Mouse (Mus musculus): ENCODE results near the gene Top2a.

The Top2a gene

DNA sequence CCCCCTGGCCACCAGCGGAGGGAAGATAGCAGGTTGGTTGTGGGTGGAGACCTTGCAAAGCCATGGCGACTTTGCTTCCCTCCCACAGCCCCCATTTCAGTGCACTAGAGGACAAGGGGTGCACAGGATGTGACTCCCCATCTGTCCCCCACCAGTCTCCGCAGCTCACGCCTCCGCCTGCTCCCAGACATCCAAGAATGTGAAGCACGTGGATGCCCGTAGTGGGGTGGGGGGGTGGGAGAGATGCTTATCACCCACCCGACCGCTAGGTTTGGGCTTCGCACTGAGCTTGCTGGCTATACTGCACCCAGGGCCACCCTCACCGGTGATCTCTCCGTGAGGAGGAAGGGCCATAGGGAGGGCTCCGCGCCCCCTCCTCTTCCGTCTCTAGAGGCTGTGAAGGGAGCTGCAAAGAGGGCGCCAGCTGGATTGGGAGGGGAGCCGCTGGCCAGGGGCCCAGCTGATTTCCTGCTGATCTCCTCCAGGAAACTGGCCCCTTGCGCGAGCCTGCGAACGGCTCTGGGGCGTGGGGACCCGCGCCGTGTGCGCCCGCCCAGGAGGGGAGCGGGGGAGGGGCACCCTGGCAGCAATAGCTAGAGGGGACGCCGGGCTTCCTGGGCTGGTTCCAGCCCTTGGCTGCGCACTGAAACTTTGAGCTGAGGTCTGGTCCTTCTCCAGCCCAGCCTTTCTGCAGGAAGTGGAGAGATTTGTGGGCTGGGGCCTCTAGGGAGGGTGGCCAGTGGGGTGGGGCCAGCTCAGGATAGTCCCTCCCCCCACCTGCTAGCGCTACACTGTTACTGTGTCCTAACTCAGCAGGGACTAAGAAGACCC is 60.6 kb downstream of the Top2a start:
- DNase-seq: peak; percentile 50

DNA sequence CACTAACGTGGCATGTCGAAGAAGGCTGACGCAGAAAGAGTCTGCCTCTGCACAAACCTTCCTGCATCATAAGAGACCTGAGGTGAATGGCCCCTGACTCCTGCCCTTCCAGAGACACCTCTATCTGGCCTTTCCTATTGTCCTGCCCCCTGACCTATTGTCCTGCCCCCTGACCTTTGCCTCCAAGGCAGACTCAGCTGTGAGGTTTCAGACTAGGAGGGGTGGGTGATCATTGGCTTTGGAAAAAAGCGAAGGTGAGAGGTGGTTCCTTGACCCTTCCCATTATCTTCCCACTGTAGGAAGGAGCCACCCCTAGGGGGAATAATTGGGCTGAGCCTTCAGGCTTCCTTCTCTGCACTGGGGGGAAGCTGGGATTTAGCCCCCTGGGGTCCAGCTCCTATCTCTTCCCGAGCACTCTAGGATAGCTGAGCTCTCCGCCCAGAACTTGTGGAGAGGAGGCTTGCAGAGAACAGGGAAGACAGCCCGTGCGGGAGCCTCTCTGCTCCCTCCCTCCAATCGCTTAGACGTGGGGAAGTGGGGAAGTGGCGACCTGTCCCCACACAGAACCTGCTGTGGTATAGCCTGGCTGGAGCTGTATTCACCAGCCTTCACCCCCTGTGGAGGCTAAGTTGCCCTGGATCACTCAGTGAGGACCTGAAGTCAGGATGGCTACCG is 61.4 kb downstream of the Top2a start:
- no peak for DNase-seq

DNA sequence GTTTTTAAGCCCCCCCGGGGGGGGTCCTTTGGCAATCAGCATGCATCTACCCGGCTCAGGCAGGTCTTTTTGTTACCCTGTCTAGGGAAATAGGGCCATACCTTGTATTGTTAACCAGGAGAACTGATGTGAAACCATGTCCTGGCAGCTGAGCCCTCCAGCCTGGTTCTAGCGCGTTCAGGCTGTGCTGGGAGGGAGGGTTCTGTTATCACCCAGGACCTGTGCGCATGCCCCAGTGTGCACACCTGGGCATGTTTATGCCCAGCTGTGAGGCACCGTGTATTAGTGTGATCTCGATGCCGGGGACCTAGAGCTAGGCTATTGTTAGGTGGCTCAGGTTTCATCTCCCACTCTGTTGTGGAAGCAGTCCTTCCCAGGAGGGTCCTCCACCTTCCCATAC is 62.2 kb downstream of the Top2a start:
- no peak for DNase-seq

DNA sequence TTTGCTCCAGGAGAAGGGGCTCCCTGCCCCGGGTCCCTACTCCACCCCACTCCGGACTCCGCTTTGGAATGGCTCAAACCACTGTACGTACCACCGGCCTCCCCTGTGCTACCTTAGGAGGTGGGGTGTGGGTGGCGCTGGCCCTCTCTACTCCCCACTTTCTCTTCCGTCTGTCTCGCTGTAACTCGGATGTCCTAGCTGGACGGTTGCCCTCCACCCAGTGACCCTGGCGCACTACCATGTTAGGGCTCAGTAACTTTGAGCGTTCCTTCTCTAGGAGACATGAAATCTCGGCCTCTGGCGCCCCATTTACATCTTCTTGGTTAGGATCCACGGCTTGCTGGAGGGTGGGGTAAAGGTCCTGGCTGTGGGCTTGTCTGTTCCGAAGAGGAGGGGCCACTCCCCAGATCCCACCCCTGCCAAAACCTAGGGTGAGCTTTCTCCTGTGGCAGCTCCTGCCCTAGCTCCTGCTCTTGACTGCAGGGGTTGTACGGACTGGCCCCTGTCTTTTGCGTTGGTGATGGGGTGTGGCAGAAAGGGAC is 62.9 kb downstream of the Top2a start:
- DNase-seq: no peak

DNA sequence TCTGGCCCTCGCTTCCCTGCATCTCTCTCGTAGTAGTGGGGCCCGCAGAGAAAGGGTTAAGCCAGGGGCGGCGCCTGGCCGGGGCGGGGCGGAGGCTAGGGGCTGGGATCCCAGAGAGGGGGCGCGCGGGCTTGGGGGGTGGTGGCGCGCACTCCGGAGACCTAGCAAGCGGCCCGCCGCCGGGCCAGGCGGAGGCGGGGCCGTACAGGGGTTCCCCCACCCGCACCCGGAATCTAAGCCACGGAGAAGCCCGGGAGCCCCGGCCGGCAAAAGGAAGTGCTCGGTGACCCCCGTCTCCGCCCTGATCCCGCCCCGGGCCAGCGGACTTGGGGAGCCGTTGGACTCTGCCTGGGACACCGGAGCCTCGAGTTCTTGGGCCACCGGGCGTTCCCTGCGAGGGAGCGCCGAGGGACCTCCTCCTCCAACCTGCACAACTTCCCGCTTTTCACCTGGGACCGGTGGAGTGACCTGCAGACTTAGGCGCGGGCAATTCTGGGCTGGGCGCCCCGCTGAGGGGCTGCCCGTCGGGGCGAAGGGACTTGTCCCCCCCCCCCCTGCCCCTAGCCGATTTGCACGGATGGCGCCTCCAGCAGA is 63.6 kb downstream of the Top2a start:
- DNase-seq: peak; percentile 39

DNA sequence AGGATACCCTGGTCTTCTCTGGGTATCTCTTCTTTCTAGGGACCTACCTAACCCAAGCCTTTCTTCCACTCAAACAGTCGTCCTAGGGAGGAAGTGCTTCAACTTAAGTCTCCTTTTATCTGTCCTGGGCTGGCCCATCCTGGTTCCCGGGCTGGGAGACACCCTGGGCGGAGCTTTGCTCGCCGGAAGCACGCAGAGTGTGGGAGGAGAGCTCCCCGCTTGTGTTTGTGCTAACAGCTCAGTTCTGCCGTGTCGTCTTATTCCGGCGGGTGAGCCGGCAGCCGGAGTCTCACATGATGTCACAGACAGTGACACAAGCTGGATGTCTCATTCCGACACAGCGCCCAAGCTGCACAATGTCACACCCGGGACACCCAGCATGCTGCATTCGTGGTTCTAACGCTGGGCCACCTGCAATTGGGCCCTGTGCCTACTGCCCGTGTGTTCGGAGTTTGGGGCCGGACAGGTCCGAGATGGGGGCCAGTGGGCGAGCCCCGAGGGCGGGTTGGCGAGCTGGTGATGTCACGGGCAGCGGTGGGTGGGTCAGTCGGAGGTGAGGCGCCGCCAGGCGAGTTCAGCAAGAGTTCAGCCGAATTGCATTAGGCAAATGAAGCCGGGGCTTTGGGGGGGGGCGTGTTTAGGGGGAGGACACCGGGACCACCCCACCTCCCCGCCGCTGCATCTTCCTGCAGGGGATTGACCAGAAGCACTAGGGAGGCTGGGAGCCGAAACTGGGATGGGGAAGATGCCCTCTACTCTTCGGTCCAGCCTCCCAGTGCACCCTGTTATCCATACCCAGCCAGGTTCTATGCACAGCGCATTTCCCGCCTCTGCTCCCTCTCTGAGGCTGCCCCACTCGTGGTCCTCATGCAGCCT is 64.3 kb downstream of the Top2a start:
- peak; percentile 43 for DNase-seq

DNA sequence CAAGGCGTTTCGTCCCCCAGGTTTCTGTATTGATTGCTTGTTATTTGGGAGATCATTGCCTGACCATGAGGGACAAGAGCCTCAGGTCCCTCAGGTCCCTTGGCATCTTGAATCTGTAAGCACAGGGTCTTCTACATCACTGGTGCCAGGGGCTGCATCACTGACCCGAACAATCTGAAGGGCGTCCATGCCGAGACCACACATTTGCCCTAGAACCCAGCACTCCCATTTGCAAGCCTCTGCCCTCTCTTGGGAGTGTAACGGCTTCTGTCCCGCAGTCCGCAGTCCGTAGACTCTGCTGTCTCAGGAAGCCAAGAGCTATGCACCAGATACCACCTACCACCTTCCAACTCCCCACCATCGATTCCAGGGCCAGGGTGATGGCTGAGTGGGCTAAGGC is 67.6 kb downstream of the Top2a start:
- no peak for DNase-seq

DNA sequence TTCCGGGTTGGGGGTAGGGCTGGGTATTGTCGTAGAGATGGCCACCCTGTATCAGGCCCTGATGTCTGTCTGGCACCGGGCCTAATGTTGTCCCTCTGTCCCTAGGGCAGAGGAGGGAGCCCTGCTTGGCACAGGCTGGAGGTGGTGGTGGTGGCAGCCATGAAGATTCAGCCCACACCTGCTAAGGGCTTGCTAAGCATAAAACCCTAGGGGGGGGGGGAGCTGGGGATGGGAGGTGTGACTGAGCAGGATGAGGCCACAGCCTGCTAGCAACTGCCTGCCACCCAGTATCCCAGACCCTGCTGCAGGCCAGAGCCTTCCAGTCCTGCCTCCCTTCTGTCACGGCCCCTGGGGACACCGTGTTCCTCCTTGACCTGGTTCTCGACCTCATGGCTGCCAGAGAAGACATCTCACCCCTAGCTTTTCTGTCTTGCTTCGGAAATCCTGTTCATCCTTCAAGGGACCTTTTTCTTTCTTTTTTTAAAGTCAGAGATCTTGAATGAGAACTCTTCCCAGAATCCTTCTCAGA is 68.2 kb downstream of the Top2a start:
- no peak for DNase-seq

DNA sequence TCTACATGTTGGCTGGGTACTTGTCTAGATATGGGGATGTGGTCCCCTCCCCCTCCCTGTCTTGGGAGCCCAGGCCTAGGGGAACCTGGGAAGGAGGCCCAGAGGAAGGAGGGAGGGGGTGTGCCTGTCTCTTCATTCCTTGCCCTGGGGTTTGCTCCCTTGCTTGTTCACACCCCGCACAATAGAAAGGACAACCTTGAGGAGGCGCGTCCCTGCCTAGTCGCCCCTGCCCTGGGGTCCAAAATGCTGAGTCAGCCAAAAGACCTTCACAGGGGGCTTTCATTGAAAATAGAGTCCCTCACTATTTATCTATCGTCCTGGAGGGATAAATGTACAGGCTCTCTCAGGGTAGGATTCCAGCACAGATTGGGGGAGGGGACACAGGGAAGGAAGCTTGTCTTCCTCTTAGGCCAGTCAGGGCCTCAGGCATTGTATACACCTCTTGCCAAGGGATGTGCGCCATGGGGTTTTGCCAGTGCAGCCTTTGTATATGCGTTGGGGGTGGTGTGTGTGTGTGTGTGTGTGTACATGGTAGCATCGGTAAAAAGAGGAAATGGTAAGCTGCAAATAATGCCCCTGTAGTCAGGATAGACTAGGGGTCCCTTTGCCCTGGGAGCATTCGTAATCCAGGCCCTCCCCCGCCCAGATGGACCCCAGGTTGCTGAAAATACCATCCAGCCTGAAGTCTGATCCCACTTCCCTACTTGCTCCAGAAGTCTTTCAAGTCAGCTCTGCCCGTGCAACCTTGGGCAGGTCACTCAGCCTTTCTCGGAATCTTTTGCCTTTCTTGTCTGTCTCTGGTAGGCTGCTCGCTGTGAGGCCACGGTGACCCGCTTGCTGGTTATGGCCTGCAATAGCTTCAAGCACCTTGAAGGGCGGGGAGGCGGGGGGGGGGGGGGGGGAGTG is 68.9 kb downstream of the Top2a start:
- DNase-seq: no peak

DNA sequence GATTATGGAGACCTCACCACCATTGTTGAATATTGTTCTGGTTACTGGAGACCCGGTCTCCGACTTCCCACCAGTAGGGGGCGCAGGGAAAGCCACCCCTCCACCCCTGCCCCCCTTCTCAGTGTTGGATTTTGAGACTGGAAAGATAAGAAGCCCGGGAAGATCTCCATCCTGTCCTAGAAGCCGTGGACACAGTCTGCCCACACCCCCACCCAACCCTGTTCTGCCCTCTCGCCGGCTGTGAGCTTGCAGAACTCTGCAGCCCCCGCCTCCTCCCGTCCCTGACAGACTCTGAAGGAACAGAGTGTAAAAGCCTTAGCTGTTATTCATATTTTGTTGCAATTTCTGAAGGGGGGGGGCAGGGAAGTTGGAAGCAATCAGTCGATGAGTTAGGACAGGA is 69.6 kb downstream of the Top2a start:
- DNase-seq: peak; percentile 55

DNA sequence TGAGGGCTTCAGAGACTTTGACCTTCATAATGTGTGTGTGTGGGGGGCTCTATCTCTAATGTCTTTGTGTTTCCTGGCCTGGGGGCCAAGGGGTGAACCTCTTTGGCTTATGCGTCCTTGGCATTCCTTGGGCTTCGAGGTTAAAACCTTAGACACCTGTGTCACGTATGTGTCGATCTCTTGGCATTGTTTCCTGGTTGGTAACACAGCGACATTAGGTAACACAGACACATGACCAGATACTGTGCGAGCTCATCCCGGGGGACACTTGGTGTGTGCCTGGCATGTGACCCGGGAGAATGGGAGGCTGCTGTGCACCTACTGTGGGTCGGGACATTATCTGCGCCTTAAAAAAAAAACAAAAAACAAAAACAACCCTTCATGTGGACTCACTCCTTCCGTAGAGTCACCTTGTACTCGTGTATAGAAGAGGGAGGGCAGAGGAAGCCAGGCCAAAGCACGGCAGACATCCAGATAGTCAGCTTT is 70.1 kb downstream of the Top2a start:
- no peak for DNase-seq

DNA sequence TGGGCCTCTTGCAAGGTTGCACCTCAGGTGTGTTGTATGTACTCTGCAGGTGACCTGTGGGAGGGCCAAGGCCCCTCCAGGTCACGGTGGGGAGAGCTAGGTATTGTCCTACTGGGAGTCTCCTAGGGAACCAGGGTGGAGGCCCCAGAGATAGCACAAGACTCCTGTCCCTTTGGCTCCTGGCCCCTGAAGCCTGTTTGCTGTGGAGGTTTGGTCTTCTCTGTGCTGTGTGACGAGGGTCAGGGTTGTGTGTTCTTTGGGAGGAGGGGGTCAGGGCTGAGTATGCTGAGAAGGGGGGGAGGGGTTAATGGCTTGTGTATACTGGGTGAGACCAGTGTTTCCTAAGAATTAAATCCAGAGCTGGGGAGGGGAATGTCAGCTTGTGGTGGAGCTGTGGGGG is 70.6 kb downstream of the Top2a start:
- no peak for DNase-seq

DNA sequence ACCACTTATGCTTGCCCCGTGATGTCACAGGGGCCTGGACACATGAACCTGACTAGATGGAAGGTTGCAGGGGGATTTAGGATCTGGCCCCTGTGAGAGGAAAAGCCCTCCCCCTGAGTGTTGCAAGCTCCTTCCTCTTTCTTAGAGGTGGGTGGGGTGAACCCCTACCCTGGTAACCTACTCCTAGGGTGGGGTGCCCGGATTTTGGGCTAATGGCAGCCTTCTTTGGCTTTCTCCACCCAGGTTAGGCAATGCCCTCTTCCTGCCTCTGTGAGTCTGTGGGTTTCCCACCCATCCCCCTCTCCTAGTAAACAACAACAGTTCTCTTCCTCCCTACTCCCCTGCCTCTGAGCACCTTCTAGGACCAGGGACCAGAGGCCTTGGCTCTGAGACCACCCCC is 71.3 kb downstream of the Top2a start:
- DNase-seq: no peak

DNA sequence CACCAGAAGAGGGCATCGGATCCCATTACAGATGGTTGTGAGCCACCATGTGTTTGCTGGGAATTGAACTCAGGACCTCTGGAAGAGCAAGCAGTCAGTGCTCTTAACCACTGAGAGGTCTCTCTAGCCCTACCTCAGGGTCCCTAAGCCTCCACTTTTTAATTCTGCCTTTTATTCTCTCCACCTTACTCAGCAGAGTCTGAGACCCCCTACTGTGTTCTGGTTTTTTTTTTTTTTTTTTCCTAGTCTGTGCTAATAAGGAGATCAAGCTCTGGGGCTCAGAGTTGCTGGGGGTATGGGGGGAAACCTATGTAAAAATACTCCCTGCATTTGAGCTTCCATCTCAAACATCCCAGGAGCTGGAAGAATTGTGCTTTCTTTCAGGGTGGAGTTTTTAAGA is 71.9 kb downstream of the Top2a start:
- no peak for DNase-seq

DNA sequence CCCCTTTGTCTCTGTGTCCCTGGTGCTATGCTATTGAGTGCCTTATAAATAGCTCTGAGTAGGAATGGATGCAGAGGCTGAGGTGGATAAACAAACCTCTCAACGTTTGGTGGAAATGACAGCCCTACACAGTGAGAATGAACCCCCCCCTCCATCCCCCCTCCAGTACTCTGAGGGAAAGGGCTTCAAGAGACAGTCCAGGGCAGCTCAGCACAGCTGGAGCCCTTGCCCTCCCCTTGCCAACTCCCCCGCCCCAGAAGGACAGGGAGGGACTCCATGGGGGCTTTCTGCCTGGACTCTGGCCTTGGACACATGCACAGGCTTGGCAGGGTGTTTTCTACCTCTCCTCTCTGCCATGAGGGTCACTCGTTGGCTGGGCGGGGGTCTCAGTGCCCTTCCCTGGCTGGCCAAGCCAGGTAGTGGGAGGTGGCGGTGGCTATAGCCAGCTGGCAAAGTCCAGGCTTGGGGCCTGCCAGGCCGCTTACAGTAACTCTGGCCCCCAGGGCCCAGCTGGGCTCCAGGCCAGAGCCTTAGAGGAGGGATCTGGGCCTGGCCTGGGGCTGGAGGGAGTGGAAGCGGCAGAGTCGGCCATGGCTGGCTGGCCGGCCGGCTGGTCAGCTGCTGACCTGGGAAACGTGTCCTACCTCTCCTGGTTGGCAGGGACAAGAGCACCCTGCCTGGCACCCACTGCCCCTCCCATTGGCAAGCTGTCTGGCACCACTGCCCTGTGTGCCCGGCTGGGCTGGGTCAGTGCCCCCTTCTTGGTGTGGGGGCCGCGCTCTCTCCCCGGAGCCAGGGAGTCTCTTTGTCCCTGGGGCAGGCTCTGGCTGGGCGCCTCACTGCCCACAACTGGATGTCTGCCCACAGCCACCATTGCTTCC is 72.7 kb downstream of the Top2a start:
- DNase-seq: peak; percentile 79

DNA sequence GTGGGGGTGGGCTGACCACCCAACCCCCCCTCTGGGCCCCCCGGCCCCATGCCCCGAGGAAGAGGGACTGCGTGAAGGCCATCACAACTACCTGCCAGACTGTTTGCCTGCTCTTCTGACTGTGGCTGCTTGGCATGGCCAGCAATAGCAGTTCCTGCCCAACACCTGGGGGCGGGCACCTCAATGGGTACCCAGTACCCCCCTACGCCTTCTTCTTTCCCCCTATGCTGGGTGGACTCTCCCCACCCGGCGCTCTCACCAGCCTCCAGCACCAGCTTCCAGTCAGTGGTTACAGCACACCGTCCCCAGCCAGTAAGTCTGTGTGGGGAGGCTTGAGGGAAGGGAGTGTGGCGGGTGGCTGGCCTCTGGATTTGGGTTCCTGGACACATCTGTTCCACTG is 73.5 kb downstream of the Top2a start:
- no peak for DNase-seq

DNA sequence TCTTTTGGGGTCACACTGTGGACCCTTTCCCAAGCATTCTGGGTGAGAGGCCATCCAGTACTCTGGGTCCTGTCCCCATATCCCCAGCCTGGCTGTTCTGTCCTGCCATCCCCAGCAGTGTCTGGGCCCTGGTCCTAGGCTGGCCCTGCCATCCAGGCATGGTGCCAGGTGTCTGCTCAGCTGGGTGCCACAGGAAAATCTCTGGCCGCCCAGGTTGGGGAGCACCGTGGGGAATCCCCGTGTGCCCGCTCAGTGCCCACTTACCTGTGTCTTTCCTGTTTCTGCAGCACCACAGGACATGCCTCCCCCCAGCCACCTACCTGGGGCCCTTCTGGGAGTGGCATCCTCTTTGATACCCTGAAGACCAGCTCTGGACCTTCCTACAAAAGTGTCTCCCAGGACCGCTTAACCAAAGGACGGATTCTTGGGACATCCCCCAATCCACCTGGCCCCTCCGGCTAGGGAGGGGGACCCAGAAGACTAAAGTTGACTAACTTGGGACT is 74.0 kb downstream of the Top2a start:
- DNase-seq: peak; percentile 68

DNA sequence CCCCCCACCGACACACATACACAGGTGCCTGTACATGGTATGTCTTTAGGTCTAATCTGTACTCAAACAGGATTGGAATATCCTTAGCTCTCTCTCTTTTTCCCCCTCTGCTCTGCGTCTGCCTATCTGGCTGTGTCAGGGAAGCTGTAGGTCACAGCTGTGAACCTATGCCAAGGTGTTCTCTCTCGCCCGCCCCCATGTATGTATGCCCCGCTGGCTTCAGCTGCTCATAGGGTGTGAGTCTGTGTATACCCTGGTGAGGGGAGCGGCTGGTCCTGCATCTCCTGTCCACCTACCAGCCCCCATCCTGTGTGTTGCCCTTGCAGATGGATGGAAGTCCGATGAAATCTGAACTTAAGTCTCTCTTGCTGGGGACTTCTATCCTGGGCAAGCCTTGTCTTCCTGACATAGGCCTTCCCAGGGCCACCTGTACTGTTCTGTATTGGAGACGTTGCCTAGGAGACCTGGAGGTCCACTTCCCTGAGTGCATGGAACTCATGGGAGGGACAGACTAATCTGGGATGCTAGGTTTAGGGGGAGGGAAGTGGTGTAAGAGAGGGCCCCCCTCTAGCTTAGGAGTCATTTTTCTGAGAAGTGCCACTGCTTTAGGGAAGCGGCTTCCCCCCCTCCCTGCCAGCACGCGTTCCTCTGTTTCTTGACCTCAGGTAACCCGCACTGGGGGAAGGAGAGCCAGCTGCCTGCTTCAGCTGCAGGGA is 74.6 kb downstream of the Top2a start:
- no peak for DNase-seq

DNA sequence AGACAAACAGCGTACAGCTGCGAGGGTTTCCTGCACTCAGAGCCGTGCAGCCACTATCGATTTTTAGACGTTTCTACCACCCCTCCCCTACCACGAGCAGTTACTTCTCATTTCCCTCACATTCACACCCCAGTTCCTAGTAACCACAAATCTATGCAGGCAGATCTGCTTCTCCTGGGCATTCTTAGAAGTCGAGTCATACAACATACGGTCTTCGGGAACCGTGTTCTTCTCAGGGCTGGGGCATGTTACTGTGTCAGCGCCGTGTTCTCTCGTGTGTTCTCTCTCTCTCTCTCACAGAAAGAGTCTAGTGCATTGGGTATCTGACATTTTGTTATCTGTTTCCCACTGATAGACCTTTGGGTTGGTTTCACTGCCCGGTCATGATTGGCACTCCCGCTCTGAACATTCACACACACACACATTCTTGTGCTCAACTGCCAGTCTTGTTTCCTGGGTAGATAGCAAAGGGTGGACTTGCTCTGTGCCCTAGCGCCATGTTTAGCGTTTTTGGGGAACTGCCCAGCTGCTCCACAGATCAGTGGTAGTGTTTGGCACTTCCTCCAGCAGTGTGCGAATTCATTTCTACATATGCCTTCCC is 75.9 kb downstream of the Top2a start:
- DNase-seq: no peak

All from cerebellum, adult 11 months (tissue).